Mouse (Mus musculus) stomach, postnatal 0 days (tissue): ENCODE measurements around the gene Zfhx3. TPM values are rescaled to one million over a fixed set of nuclear protein-coding genes. Genes with fewer than 3 reads are reported as not detected.

ENCODE experiments used
- ATAC-seq: fragments of 200-750 bp; cut with Nextera tagmentation; 2 replicates; pipeline ENCODE4 v1.8.0; 2017; ENCODE audit not compliant: low FRiP score, low TSS enrichment
- DNase-seq: peaks from one replicate; pipeline ENCODE4 v3.0.0-alpha.2; 2016; ENCODE audit warnings: low spot score
- H3K27ac ChIP-seq: fragments of 300-500 bp; sonication (generic); replicated peaks from 2 replicates; pipeline ENCODE4 v1.5.1; 2014; ENCODE audit warnings: mild to moderate bottlenecking, control low read depth
- H3K27me3 ChIP-seq: fragments of 300-500 bp; sonication (generic); 2 replicates; pipeline ENCODE4 v1.6.1; 2014; ENCODE audit warnings: low read length; ENCODE audit not compliant: control insufficient read depth, insufficient read depth
- H3K36me3 ChIP-seq: fragments of 300-500 bp; sonication (generic); 2 replicates; pipeline ENCODE4 v1.6.1; 2014; ENCODE audit warnings: low read length, mixed read lengths; ENCODE audit not compliant: control insufficient read depth, insufficient read depth
- H3K4me1 ChIP-seq: fragments of 300-500 bp; sonication (generic); replicated peaks from 2 replicates; pipeline ENCODE4 v1.6.1; 2014; ENCODE audit warnings: antibody characterized with exemption; ENCODE audit not compliant: control insufficient read depth, insufficient read depth
- H3K4me2 ChIP-seq: fragments of 300-500 bp; sonication (generic); replicated peaks from 2 replicates; pipeline ENCODE4 v1.6.1; 2014; ENCODE audit warnings: low read depth, mild to moderate bottlenecking, control low read depth, moderate library complexity
- H3K4me3 ChIP-seq: fragments of 300-500 bp; sonication (generic); 2 replicates; pipeline ENCODE4 v1.5.1; 2014; ENCODE audit warnings: low read depth, low read length, control low read depth
- H3K9ac ChIP-seq: fragments of 300-500 bp; sonication (generic); 2 replicates; pipeline ENCODE4 v1.6.1; 2014; ENCODE audit warnings: mild to moderate bottlenecking, low read length, control low read depth, mixed read lengths
- H3K9me3 ChIP-seq: fragments of 300-500 bp; sonication (generic); 2 replicates; pipeline ENCODE4 v1.6.1; 2016; ENCODE audit warnings: low read length; ENCODE audit not compliant: control insufficient read depth
- CTCF ChIP-seq: IDR thresholded peaks from 2 replicates; pipeline ENCODE4 v1.5.1; 2016; ENCODE audit warnings: antibody characterized with exemption, low read depth, mild to moderate bottlenecking, moderate library complexity
- EP300 ChIP-seq: optimal IDR thresholded peaks from 2 replicates; pipeline ENCODE3; 2016; ENCODE audit warnings: antibody characterized with exemption
- WGBS: fragments of 180-500 bp; shearing (Covaris S2); extraction: QIAGEN DNeasy Blood & Tissue Kit; methylation state at CpG from one replicate; pipeline ENCODE4 v1.1.7; 2014; 5-methylcytosine and 5-hydroxymethylcytosine counted together
- polyA plus RNA-seq: library from polyadenylated mRNA; unstranded; fragments of >200 nt; fragmentation: Nextera tagmentation; extraction: Ambion mirVana; gene quantifications from 2 replicates; pipeline ENCODE4 v1.2.1, GENCODE M21; 2015

Zfhx3 gene
- polyA plus RNA-seq, 1 experiment from 2014 or later = 4.6 TPM

GRCm38 (mm10) chr8:108956416-108956815 lies 1014.0 kb downstream of the Zfhx3 start:
- no peak for ATAC-seq
- H3K4me3 ChIP-seq = no peak overlapping the region; the same call in 1 of the 2 replicates
- no peak for TF ChIP-seq EP300
- no peak for TF ChIP-seq CTCF
- H3K4me2 ChIP-seq = no peak overlapping the region
- H3K4me1 ChIP-seq = no peaks in the 10 kb centered on the region
- no peak overlapping the region for H3K9ac ChIP-seq
- H3K27ac ChIP-seq = no peak overlapping the region
- 87% methylated on average over 37 of the region's 37 CpGs for WGBS
- H3K27me3 ChIP-seq = no peaks in the 10 kb centered on the region
- no peaks in the 10 kb centered on the region for H3K9me3 ChIP-seq
- DNase-seq = no peak
- H3K36me3 ChIP-seq = peaks cover 30% of the 10 kb centered on the region

- H3K9me3 ChIP-seq = no peaks in the 10 kb centered on the region
- H3K4me1 ChIP-seq = no peaks in the 10 kb centered on the region
- no peak overlapping the region for H3K4me3 ChIP-seq
- DNase-seq = no peak
- no peaks in the 10 kb centered on the region for H3K36me3 ChIP-seq
- no peak overlapping the region for H3K4me2 ChIP-seq
- WGBS = 74% methylated on average over 7 of the region's 7 CpGs
- H3K9ac ChIP-seq = no peak overlapping the region
- no peaks in the 10 kb centered on the region for H3K27me3 ChIP-seq
- TF ChIP-seq CTCF (no peak), EP300 (no peak)
- H3K27ac ChIP-seq = no peak overlapping the region
- ATAC-seq = no peak
Measured at GRCm38 (mm10) chr8:108962516-108962915, 1020.1 kb downstream of the Zfhx3 start.

- Histone ChIP-seq H3K4me2 (no peak overlapping the region), H3K9me3 (no peaks in the 10 kb centered on the region), H3K4me3 (no peak overlapping the region), H3K9ac (no peak overlapping the region), H3K4me1 (no peaks in the 10 kb centered on the region), H3K27me3 (no peaks in the 10 kb centered on the region), H3K36me3 (no peaks in the 10 kb centered on the region), H3K27ac (no peak overlapping the region)
- DNase-seq (no peak), ATAC-seq (no peak)
- 72% methylated on average over 2 of the region's 2 CpGs for WGBS
- TF ChIP-seq CTCF = no peak
- no peak for TF ChIP-seq EP300
Measured at GRCm38 (mm10) chr8:108963181-108963580, 1020.7 kb downstream of the Zfhx3 start.

- WGBS = 68% methylated on average over 12 of the region's 12 CpGs
- Histone ChIP-seq H3K9ac (no peak overlapping the region), H3K9me3 (no peaks in the 10 kb centered on the region), H3K27me3 (no peaks in the 10 kb centered on the region), H3K27ac (no peak overlapping the region), H3K36me3 (no peaks in the 10 kb centered on the region), H3K4me1 (no peaks in the 10 kb centered on the region), H3K4me3 (no peak overlapping the region), H3K4me2 (no peak overlapping the region)
- TF ChIP-seq CTCF = no peak
- no peak for TF ChIP-seq EP300
- DNase-seq (no peak), ATAC-seq (no peak)
Measured at GRCm38 (mm10) chr8:108966041-108966440, 1023.6 kb downstream of the Zfhx3 start.

- Histone ChIP-seq H3K9me3 (no peaks in the 10 kb centered on the region), H3K27ac (no peak overlapping the region), H3K4me2 (no peak overlapping the region), H3K27me3 (no peaks in the 10 kb centered on the region), H3K4me1 (no peaks in the 10 kb centered on the region), H3K4me3 (no peak overlapping the region), H3K36me3 (no peaks in the 10 kb centered on the region), H3K9ac (no peak overlapping the region)
- TF ChIP-seq EP300 (no peak), CTCF (no peak)
- WGBS = 86% methylated on average over 9 of the region's 9 CpGs
- no peak for DNase-seq
- ATAC-seq = no peak
Measured at GRCm38 (mm10) chr8:108973639-108974325, 1031.3 kb downstream of the Zfhx3 start.

GRCm38 (mm10) chr8:108977693-108978361 lies 1035.4 kb downstream of the Zfhx3 start:
- H3K4me2 ChIP-seq = no peak overlapping the region
- no peak overlapping the region for H3K27ac ChIP-seq
- H3K27me3 ChIP-seq = no peaks in the 10 kb centered on the region
- no peak overlapping the region for H3K4me3 ChIP-seq
- no peak for DNase-seq
- WGBS = 61% methylated on average over 11 of the region's 11 CpGs
- H3K36me3 ChIP-seq = no peaks in the 10 kb centered on the region
- H3K9ac ChIP-seq = no peak overlapping the region
- H3K9me3 ChIP-seq = no peaks in the 10 kb centered on the region
- no peaks in the 10 kb centered on the region for H3K4me1 ChIP-seq
- no peak for TF ChIP-seq CTCF
- TF ChIP-seq EP300 = no peak
- ATAC-seq = no peak
